Mouse (Mus musculus) adrenal gland, postnatal 4 days (tissue): ENCODE data around the gene Sdr39u1. TPM values are rescaled to one million over a fixed set of nuclear protein-coding genes. Genes with fewer than 3 reads are reported as not detected.
A peak's percentile ranks its signal among the peaks of the same experiment; 100 is the strongest.

Source experiments
- DNase-seq, 2 experiments: peaks; one replicate each; pipeline ENCODE4 v3.0.0; 2021 to 2022; ENCODE audit warnings: low spot score in 2 of 2, mixed read lengths in 2 of 2
- total RNA-seq, 2 experiments: library from RNA; stranded (reverse); gene quantifications; 2 replicates each; pipeline ENCODE4 v1.2.3; 2021

The Sdr39u1 gene
- total RNA-seq, 2 experiments from 2014 or later = 65.3 to 71.9 TPM

GRCm38 (mm10) chr14:55862186-55862585 is 37.9 kb downstream of the Sdr39u1 start:
- DNase-seq = no peak

- DNase-seq = no peak
These were observed 42.5 kb downstream of the Sdr39u1 start for GRCm38 (mm10) chr14:55857588-55857987.

GRCm38 (mm10) chr14:55855101-55855561 is 45.0 kb downstream of the Sdr39u1 start:
- no peak for DNase-seq

GRCm38 (mm10) chr14:55854406-55855100 is 45.5 kb downstream of the Sdr39u1 start:
- DNase-seq = no peak

- peak; percentile 31 to 54 for DNase-seq
These were observed 46.3 kb downstream of the Sdr39u1 start, which contains the start of gene Nynrin for GRCm38 (mm10) chr14:55853621-55854285. Gene Nynrin, plus strand, starts transcription at chr14:55854010.

- no peak for DNase-seq
These were observed 47.2 kb downstream of the Sdr39u1 start for GRCm38 (mm10) chr14:55852646-55853551.

- DNase-seq = no peak
These were observed 49.2 kb downstream of the Sdr39u1 start for GRCm38 (mm10) chr14:55850885-55851284.

Other genes starting within 250 kb of the Sdr39u1 start
- gene Mdp1, start 239.8 kb downstream of the Sdr39u1 start, total RNA-seq = 10 to 100 TPM; 57.4 to 63.3 TPM
- gene Gmpr2, start 228.4 kb downstream of the Sdr39u1 start, total RNA-seq = 10 to 100 TPM; 29.2 to 29.7 TPM
- 100 to 1,000 TPM; 316 to 337 TPM for gene Nedd8, start 228.2 kb downstream of the Sdr39u1 start, total RNA-seq
- 10 to 100 TPM; 33.0 to 33.2 TPM for gene Tinf2, start 218.5 kb downstream of the Sdr39u1 start, total RNA-seq
- gene Tgm1, start 186.4 kb downstream of the Sdr39u1 start, total RNA-seq = 1 to 10 TPM; 1.4 to 1.8 TPM
- gene Rabggta, start 178.0 kb downstream of the Sdr39u1 start, total RNA-seq = 10 to 100 TPM; 23.8 to 25.7 TPM
- gene Dhrs1, start 154.6 kb downstream of the Sdr39u1 start, total RNA-seq = 10 to 100 TPM; 74.1 to 77.7 TPM
- gene Nop9, start 154.6 kb downstream of the Sdr39u1 start, total RNA-seq = 10 to 100 TPM; 24.5 to 27.1 TPM
- gene Cideb, start 141.8 kb downstream of the Sdr39u1 start, total RNA-seq = 10 to 100 TPM in 1 of 2 experiments, 1 to 10 TPM in 1; 4.6 to 12.0 TPM
- gene Ltb4r2, start 138.9 kb downstream of the Sdr39u1 start, total RNA-seq = under 1 TPM; 0.17 to 0.34 TPM
- gene Ltb4r1, start 134.3 kb downstream of the Sdr39u1 start, total RNA-seq = 1 to 10 TPM; 1.3 to 2.9 TPM
- gene Adcy4, start 116.2 kb downstream of the Sdr39u1 start, total RNA-seq = 10 to 100 TPM; 10.4 to 10.9 TPM
- gene Ripk3, start 111.4 kb downstream of the Sdr39u1 start, total RNA-seq = 10 to 100 TPM in 1 of 2 experiments, 1 to 10 TPM in 1; 8.4 to 12.2 TPM
- gene Nfatc4, start 77.1 kb downstream of the Sdr39u1 start, total RNA-seq = 10 to 100 TPM; 47.0 to 49.4 TPM
- gene Nynrin, start 46.3 kb downstream of the Sdr39u1 start, total RNA-seq = 10 to 100 TPM; 46.0 to 52.0 TPM
- under 1 TPM; 0.39 to 0.76 TPM for gene Cbln3, start 15.9 kb downstream of the Sdr39u1 start, total RNA-seq
- 10 to 100 TPM; 29.7 to 29.9 TPM for gene Khnyn, start 15.3 kb downstream of the Sdr39u1 start, total RNA-seq
- gene Cma1, start 44.4 kb upstream of the Sdr39u1 start, total RNA-seq = 10 to 100 TPM; 10.4 to 19.2 TPM
- under 1 TPM; 0.62 to 0.76 TPM for gene Cma2, start 50.7 kb upstream of the Sdr39u1 start, total RNA-seq
- gene Mcpt1, start 117.7 kb upstream of the Sdr39u1 start, total RNA-seq = not detected
- not detected for gene Mcpt9, start 130.2 kb upstream of the Sdr39u1 start, total RNA-seq
- gene Mcpt2, start 141.7 kb upstream of the Sdr39u1 start, total RNA-seq = not detected
- gene Mcpt4, start 162.0 kb upstream of the Sdr39u1 start, total RNA-seq = 1 to 10 TPM; 4.3 to 8.3 TPM
- 1 to 10 TPM in 1 of 2 experiments, not detected in 1; 1.2 TPM for gene Mcpt8, start 185.0 kb upstream of the Sdr39u1 start, total RNA-seq
- gene Ctsg, start 202.3 kb upstream of the Sdr39u1 start, total RNA-seq = 1 to 10 TPM in 1 of 2 experiments, under 1 TPM in 1; 0.90 to 2.5 TPM
- not detected for gene Gzme, start 220.3 kb upstream of the Sdr39u1 start, total RNA-seq
- gene Gzmd, start 232.3 kb upstream of the Sdr39u1 start, total RNA-seq = not detected